Comparison of ENCODE assay signal across 10 mouse cellular contexts in the genomic region with DNA sequence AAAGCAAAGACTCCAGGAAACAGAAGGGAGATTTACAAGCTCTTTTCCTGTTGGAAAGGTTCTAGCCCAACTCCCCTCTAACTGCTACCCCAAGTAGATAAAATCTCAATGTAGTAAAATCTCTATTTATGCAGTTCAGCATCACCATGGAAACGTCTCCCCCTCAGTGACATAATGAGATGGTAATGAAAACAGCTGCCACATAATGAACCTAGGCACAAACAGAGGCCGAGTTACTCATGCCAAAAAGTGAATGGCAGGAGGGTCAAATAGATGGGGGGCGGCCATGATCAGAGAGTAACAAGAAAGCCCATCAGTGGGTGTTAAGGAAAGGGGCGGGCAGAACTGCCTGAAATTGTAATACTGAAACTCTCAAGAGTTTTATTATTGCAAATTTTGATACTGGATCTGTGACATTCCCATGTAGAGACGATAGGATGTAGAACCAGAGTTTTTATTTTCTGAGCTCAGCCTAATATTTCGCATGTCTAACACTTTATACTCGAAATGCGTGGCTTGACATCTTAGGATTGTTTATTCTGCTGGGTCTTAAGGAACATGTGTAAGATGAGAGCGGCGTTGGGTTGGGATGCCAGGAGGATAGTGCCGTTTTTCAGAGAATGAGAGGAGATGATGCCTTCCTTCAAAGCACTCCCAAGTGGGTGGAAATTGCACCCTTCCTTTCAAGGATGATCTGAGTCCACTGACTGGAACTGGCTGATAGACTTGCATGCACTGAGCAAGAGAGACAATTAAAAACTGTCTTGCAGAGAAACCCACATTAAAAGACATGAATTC. TPM values are rescaled to one million over a fixed set of nuclear protein-coding genes. Genes with fewer than 3 reads are reported as not detected.
DNase-seq lines count a peak whose midpoint lies in the region; ATAC-seq lines count a peak whose summit lies in the region.
"Had no signal": no experiment of that assay in that cellular context is flagged by ENCODE, and none has a peak within 500 bp of the region (broad histone marks: within the 10 kb centered on the region; RNA-seq: fewer than 3 reads in every experiment).

No protein-coding gene starts in this region.

- ATAC-seq in frontal cortex, adult (ENCODE audit: low TSS enrichment), result peak; percentile 69; the same call in 1 of the 2 replicates
- ATAC-seq in CD4-positive, CD25-positive, alpha-beta regulatory T cell, adult 4 months, result no peak

- peak; percentile 13 for DNase-seq in kidney, adult 9 months
- DNase-seq in kidney, adult 11 months, result no peak
- peak; percentile 17 to 31 for DNase-seq in layer of hippocampus, postnatal 36 days
- DNase-seq in retina, postnatal 1 day, result peak; percentile 51
- no peak for DNase-seq in thymus, postnatal 25 days
- no peak for DNase-seq in heart, adult 11 months
- DNase-seq: gastrocnemius, adult 2 months had no signal

RNA-seq across cellular contexts. Expression of a gene that starts 24.0 kb away (rescaled TPM):
- not detected for total RNA-seq in layer of hippocampus, postnatal 36 days (2021)
- 1 to 10 TPM; 3.5 to 4.8 TPM for polyA plus RNA-seq in CD4-positive, CD25-positive, alpha-beta regulatory T cell, adult 4 months (2017; shearing (Covaris generic))
- total RNA-seq: gastrocnemius, adult 2 months; left cerebral cortex, adult 8-10 months had no signal

RNA-seq across cellular contexts. Expression of a gene that starts 38.4 kb away (rescaled TPM):
- total RNA-seq in layer of hippocampus, postnatal 36 days (2021), result 10 to 100 TPM; 65.6 to 65.9 TPM
- polyA plus RNA-seq in CD4-positive, CD25-positive, alpha-beta regulatory T cell, adult 4 months (2017; shearing (Covaris generic)), result 10 to 100 TPM; 25.6 to 27.6 TPM

Comparison
In these comparisons a context has a peak if more than half of its experiments do, and no peak if none do; other contexts are left out.
1. DNase-seq: peak in kidney, adult 9 months (single experiment), layer of hippocampus, postnatal 36 days (2 of 2) and retina, postnatal 1 day (single experiment); none in kidney, adult 11 months (single experiment), thymus, postnatal 25 days (single experiment) and heart, adult 11 months (single experiment).